Mouse (Mus musculus) activated CD4-positive, CD25-positive, alpha-beta regulatory T cell, adult 9 weeks (primary cell): Measurements from ENCODE around the gene BC030499. TPM values are rescaled to one million over a fixed set of nuclear protein-coding genes. Genes with fewer than 3 reads are reported as not detected.

Source experiments
- polyA plus RNA-seq: library from polyadenylated mRNA; unstranded; fragments of 100-300 nt; shearing (Covaris generic); gene quantifications from one replicate; pipeline ENCODE4 v1.2.1, GENCODE M21; 2017

BC030499 gene
- polyA plus RNA-seq, result 0.61 TPM

GRCm38 (mm10) chr11:78290654-78291053, at the start of gene BC030499:
Gene BC030499 (plus strand): TSS chr11:78290841.

GRCm38 (mm10) chr11:78245627-78246317, 44.9 kb upstream of the BC030499 start, which contains the start of the genes Sdf2 and Supt6:
Gene Sdf2 (plus strand): TSS chr11:78245746.
Gene Supt6 (minus strand): TSS chr11:78245987.

GRCm38 (mm10) chr11:78261380-78262352, 29.0 kb upstream of the BC030499 start, which contains the start of gene 2610507B11Rik:
Gene 2610507B11Rik (plus strand): TSS chr11:78261752.

GRCm38 (mm10) chr11:78301357-78302084, 10.9 kb downstream of the BC030499 start, which contains the start of gene Spag5:
Gene Spag5 (plus strand): TSS chr11:78301529.

GRCm38 (mm10) chr11:78322860-78323259, 32.2 kb downstream of the BC030499 start, which contains the start of gene Aldoc:
Gene Aldoc (plus strand): TSS chr11:78322968.

GRCm38 (mm10) chr11:78327634-78328511, 37.2 kb downstream of the BC030499 start, which contains the start of gene Pigs:
Gene Pigs (plus strand): TSS chr11:78328415.

GRCm38 (mm10) chr11:78343381-78344327, 53.0 kb downstream of the BC030499 start, which contains the start of gene Unc119:
Gene Unc119 (plus strand): TSS chr11:78343482.

Other genes starting within 250 kb of the BC030499 start
- gene Eral1, start 210.5 kb upstream of the BC030499 start, polyA plus RNA-seq, result 37.6 TPM
- 22.6 TPM for gene Fam222b, start 196.2 kb upstream of the BC030499 start, polyA plus RNA-seq
- gene Traf4, start 125.3 kb upstream of the BC030499 start, polyA plus RNA-seq, result 4.9 TPM
- 14.1 TPM for gene Nek8, start 114.2 kb upstream of the BC030499 start, polyA plus RNA-seq
- 3.6 TPM for gene Tlcd1, start 114.1 kb upstream of the BC030499 start, polyA plus RNA-seq
- 1,683 TPM for gene Rpl23a, start 107.3 kb upstream of the BC030499 start, polyA plus RNA-seq
- not detected for gene Rab34, start 102.4 kb upstream of the BC030499 start, polyA plus RNA-seq
- gene Proca1, start 97.4 kb upstream of the BC030499 start, polyA plus RNA-seq, result 0.67 TPM
- gene Sdf2, start 45.1 kb upstream of the BC030499 start, polyA plus RNA-seq, result 112 TPM
- gene Supt6, start 44.9 kb upstream of the BC030499 start, polyA plus RNA-seq, result 52.5 TPM
- gene 2610507B11Rik, start 29.1 kb upstream of the BC030499 start, polyA plus RNA-seq, result 91.8 TPM
- 3.5 TPM for gene Spag5, start 10.7 kb downstream of the BC030499 start, polyA plus RNA-seq
- gene Aldoc, start 32.1 kb downstream of the BC030499 start, polyA plus RNA-seq, result 15.5 TPM
- 132 TPM for gene Pigs, start 37.6 kb downstream of the BC030499 start, polyA plus RNA-seq
- 30.6 TPM for gene Unc119, start 52.6 kb downstream of the BC030499 start, polyA plus RNA-seq
- gene Foxn1, start 95.7 kb downstream of the BC030499 start, polyA plus RNA-seq, result not detected
- not detected for gene Slc13a2, start 131.4 kb downstream of the BC030499 start, polyA plus RNA-seq
- gene Slc46a1, start 174.9 kb downstream of the BC030499 start, polyA plus RNA-seq, result 1.4 TPM
- 0.38 TPM for gene Sarm1, start 206.9 kb downstream of the BC030499 start, polyA plus RNA-seq
- gene Vtn, start 208.2 kb downstream of the BC030499 start, polyA plus RNA-seq, result not detected
- gene Sebox, start 212.6 kb downstream of the BC030499 start, polyA plus RNA-seq, result not detected
- gene Tmem199, start 221.3 kb downstream of the BC030499 start, polyA plus RNA-seq, result 43.3 TPM
- gene Poldip2, start 221.4 kb downstream of the BC030499 start, polyA plus RNA-seq, result 32.9 TPM
- 22.2 TPM for gene Tnfaip1, start 245.5 kb downstream of the BC030499 start, polyA plus RNA-seq
- gene Ift20, start 245.5 kb downstream of the BC030499 start, polyA plus RNA-seq, result 116 TPM